Mouse (Mus musculus) heart, embryonic 10.5 days (tissue): ENCODE results near the gene Hk1. TPM values are rescaled to one million over a fixed set of nuclear protein-coding genes. Genes with fewer than 3 reads are reported as not detected.
"Not testable (repeated sequence)": the region's sequence is repeated elsewhere in the genome, so short reads cannot be mapped to it uniquely, and the experiment has no call there.

Experiments used
- DNase-seq: peaks from one replicate; pipeline ENCODE4 v3.0.0-alpha.2; 2017; ENCODE audit warnings: low spot score
- H3K27ac ChIP-seq: fragments of 300-500 bp; sonication (generic); 2 replicates; pipeline ENCODE4 v1.5.1; 2016; ENCODE audit warnings: mild to moderate bottlenecking
- H3K27me3 ChIP-seq: fragments of 300-500 bp; sonication (generic); 2 replicates; pipeline ENCODE4 v1.6.1; 2016; ENCODE audit warnings: mild to moderate bottlenecking; ENCODE audit not compliant: poor library complexity, insufficient read depth, severe bottlenecking
- H3K36me3 ChIP-seq: fragments of 300-500 bp; sonication (generic); 2 replicates; pipeline ENCODE4 v1.6.1; 2016; ENCODE audit warnings: mild to moderate bottlenecking, moderate library complexity
- H3K4me1 ChIP-seq: fragments of 300-500 bp; sonication (generic); 2 replicates; pipeline ENCODE4 v1.6.1; 2016; ENCODE audit warnings: mild to moderate bottlenecking
- H3K4me3 ChIP-seq: fragments of 300-500 bp; sonication (generic); 2 replicates; pipeline ENCODE4 v1.5.1; 2016; ENCODE audit warnings: mild to moderate bottlenecking, moderate library complexity
- H3K9me3 ChIP-seq: fragments of 300-500 bp; sonication (generic); 2 replicates; pipeline ENCODE4 v1.6.1; 2016; ENCODE audit warnings: mild to moderate bottlenecking, moderate library complexity
- WGBS: fragments of 180-500 bp; shearing (Covaris S2); methylation state at CpG from one replicate; pipeline ENCODE4 v1.1.7; 2016; 5-methylcytosine and 5-hydroxymethylcytosine counted together
- polyA plus RNA-seq: library from polyadenylated mRNA; unstranded; fragments of >200 nt; fragmentation: Nextera tagmentation; extraction: Ambion mirVana; gene quantifications from 2 replicates; pipeline ENCODE4 v1.2.1, GENCODE M21; 2016

Hk1 gene
- polyA plus RNA-seq, 1 experiment from 2014 or later = 157 TPM

- peak overlapping the region; percentile 29 for H3K4me3 ChIP-seq
- peaks cover 58% of the 10 kb centered on the region for H3K4me1 ChIP-seq
- H3K36me3 ChIP-seq = 0 out of 2 replicates have a peak, but pooled peaks cover 9% of the 10 kb centered on the region
- H3K27me3 ChIP-seq = no peaks in the 10 kb centered on the region
- DNase-seq = no peak
- WGBS = 73% methylated on average over 8 of the region's 8 CpGs
- H3K9me3 ChIP-seq = no peaks in the 10 kb centered on the region
- peak overlapping the region; percentile 90 for H3K27ac ChIP-seq
Measured at GRCm38 (mm10) chr10:62326818-62327571, 52.7 kb downstream of the Hk1 start.

- no peak for DNase-seq
- Histone ChIP-seq H3K4me3 (no peak overlapping the region), H3K27ac (peak overlapping the region; percentile 17; the same call in 1 of the 2 replicates), H3K9me3 (no peaks in the 10 kb centered on the region), H3K27me3 (no peaks in the 10 kb centered on the region), H3K4me1 (peaks cover 55% of the 10 kb centered on the region), H3K36me3 (0 out of 2 replicates have a peak, but pooled peaks cover 9% of the 10 kb centered on the region)
- 89% methylated on average over 8 of the region's 8 CpGs for WGBS
Measured at GRCm38 (mm10) chr10:62326002-62326401, 53.7 kb downstream of the Hk1 start.

GRCm38 (mm10) chr10:62322821-62323220 is 56.9 kb downstream of the Hk1 start:
- not testable (repeated sequence) for H3K36me3 ChIP-seq, H3K27me3 ChIP-seq, H3K27ac ChIP-seq, DNase-seq, H3K4me3 ChIP-seq, H3K9me3 ChIP-seq
- H3K4me1 ChIP-seq = peaks cover 51% of the 10 kb centered on the region
- WGBS = 90% methylated on average over 8 of the region's 8 CpGs

GRCm38 (mm10) chr10:62321457-62321856 is 58.3 kb downstream of the Hk1 start:
- no peak overlapping the region for H3K4me3 ChIP-seq
- peaks cover 51% of the 10 kb centered on the region for H3K4me1 ChIP-seq
- no peak for DNase-seq
- H3K36me3 ChIP-seq = 0 out of 2 replicates have a peak, but pooled peaks cover 9% of the 10 kb centered on the region
- no peak overlapping the region for H3K27ac ChIP-seq
- 62% methylated on average over 9 of the region's 9 CpGs for WGBS
- H3K27me3 ChIP-seq = no peaks in the 10 kb centered on the region
- no peaks in the 10 kb centered on the region for H3K9me3 ChIP-seq

- H3K27ac ChIP-seq = no peak overlapping the region
Measured at GRCm38 (mm10) chr10:62320402-62320978, 59.2 kb downstream of the Hk1 start.

GRCm38 (mm10) chr10:62319154-62319553 is 60.6 kb downstream of the Hk1 start:
- Histone ChIP-seq H3K4me1 (peaks cover 57% of the 10 kb centered on the region), H3K27me3 (no peaks in the 10 kb centered on the region), H3K9me3 (no peaks in the 10 kb centered on the region), H3K4me3 (no peak overlapping the region), H3K36me3 (peaks cover 21% of the 10 kb centered on the region), H3K27ac (0 out of 2 replicates have a peak overlapping the region, but pooled peaks have one; percentile 4)
- 74% methylated on average over 7 of the region's 7 CpGs for whole genome bisulfite sequencing
- DNase-seq = no peak

More at GRCm38 (mm10) chr10:62320402-62320978, 59.2 kb downstream of the Hk1 start:
- Histone ChIP-seq H3K4me3 (no peak overlapping the region), H3K36me3 (peaks cover 18% of the 10 kb centered on the region), H3K4me1 (peaks cover 52% of the 10 kb centered on the region), H3K9me3 (no peaks in the 10 kb centered on the region), H3K27me3 (no peaks in the 10 kb centered on the region)
- 89% methylated on average over 9 of the region's 9 CpGs for WGBS
- no peak for DNase-seq

GRCm38 (mm10) chr10:62316467-62316866 is 63.2 kb downstream of the Hk1 start:
- H3K4me1 ChIP-seq = peaks cover 71% of the 10 kb centered on the region

GRCm38 (mm10) chr10:62313885-62314424 is 65.8 kb downstream of the Hk1 start:
- no peaks in the 10 kb centered on the region for H3K9me3 ChIP-seq
- H3K4me3 ChIP-seq = no peak overlapping the region
- DNase-seq = no peak
- H3K36me3 ChIP-seq = peaks cover 57% of the 10 kb centered on the region
- H3K4me1 ChIP-seq = peaks cover 57% of the 10 kb centered on the region
- 50% methylated on average over 15 of the region's 15 CpGs for WGBS
- H3K27ac ChIP-seq = peak overlapping the region; percentile 75
- H3K27me3 ChIP-seq = no peaks in the 10 kb centered on the region

More at GRCm38 (mm10) chr10:62316467-62316866, 63.2 kb downstream of the Hk1 start:
- no peaks in the 10 kb centered on the region for H3K27me3 ChIP-seq
- DNase-seq = no peak
- H3K36me3 ChIP-seq = peaks cover 37% of the 10 kb centered on the region
- WGBS = 64% methylated on average over 8 of the region's 8 CpGs
- no peaks in the 10 kb centered on the region for H3K9me3 ChIP-seq
- 0 out of 2 replicates have a peak overlapping the region, but pooled peaks have one; percentile 25 for H3K27ac ChIP-seq
- no peak overlapping the region for H3K4me3 ChIP-seq

- Histone ChIP-seq H3K27ac (peak overlapping the region; percentile 75; the same call in 1 of the 2 replicates), H3K9me3 (no peaks in the 10 kb centered on the region), H3K4me3 (no peak overlapping the region), H3K27me3 (no peaks in the 10 kb centered on the region), H3K36me3 (peaks cover 65% of the 10 kb centered on the region), H3K4me1 (peaks cover 49% of the 10 kb centered on the region)
- no peak for DNase-seq
- WGBS = 86% methylated on average over 10 of the region's 10 CpGs
Measured at GRCm38 (mm10) chr10:62313140-62313539, 66.6 kb downstream of the Hk1 start.

- Histone ChIP-seq H3K27me3 (no peaks in the 10 kb centered on the region), H3K36me3 (peaks cover 81% of the 10 kb centered on the region), H3K4me1 (peaks cover 41% of the 10 kb centered on the region), H3K9me3 (no peaks in the 10 kb centered on the region), H3K27ac (no peak overlapping the region), H3K4me3 (no peak overlapping the region)
- 67% methylated on average over 6 of the region's 6 CpGs for WGBS
- DNase-seq = no peak
Measured at GRCm38 (mm10) chr10:62311464-62311863, 68.2 kb downstream of the Hk1 start.

- Histone ChIP-seq H3K36me3 (peaks cover 76% of the 10 kb centered on the region), H3K4me1 (peaks cover 38% of the 10 kb centered on the region)
- 77% methylated on average over 10 of the region's 10 CpGs for WGBS
Measured at GRCm38 (mm10) chr10:62310259-62311039, 69.3 kb downstream of the Hk1 start.

GRCm38 (mm10) chr10:62309593-62309992 is 70.1 kb downstream of the Hk1 start:
- 86% methylated on average over 5 of the region's 5 CpGs for WGBS
- Histone ChIP-seq H3K27ac (0 out of 2 replicates have a peak overlapping the region, but pooled peaks have one; percentile 10), H3K27me3 (no peaks in the 10 kb centered on the region), H3K36me3 (peaks cover 74% of the 10 kb centered on the region), H3K4me1 (peaks cover 37% of the 10 kb centered on the region), H3K4me3 (no peak overlapping the region), H3K9me3 (no peaks in the 10 kb centered on the region)
- DNase-seq = no peak

More at GRCm38 (mm10) chr10:62310259-62311039, 69.3 kb downstream of the Hk1 start:
- Histone ChIP-seq H3K9me3 (no peaks in the 10 kb centered on the region), H3K4me3 (no peak overlapping the region), H3K27me3 (no peaks in the 10 kb centered on the region), H3K27ac (peak overlapping the region; percentile 69; the same call in 1 of the 2 replicates)
- no peak for DNase-seq
